Mouse (Mus musculus) adrenal gland, postnatal 36 days (tissue): ENCODE results near the gene Panx1. TPM values are rescaled to one million over a fixed set of nuclear protein-coding genes. Genes with fewer than 3 reads are reported as not detected.

Source experiments
- DNase-seq, 2 experiments: peaks; one replicate each; pipeline ENCODE4 v3.0.0; 2021; ENCODE audit warnings: mixed read lengths in 1 of 2
- long read RNA-seq, 2 experiments: library from polyadenylated mRNA; stranded (forward); transcript quantifications; one replicate each; pipeline ENCODE4 v2.0.0; 2021; ENCODE audit warnings: borderline sequencing depth in 2 of 2
- total RNA-seq, 2 experiments: library from RNA; stranded (reverse); gene quantifications; 2 replicates each; pipeline ENCODE4 v1.2.3; 2021

Panx1 gene
- 1 to 10 TPM; 8.8 to 9.9 TPM for total RNA-seq
- long read RNA-seq, experiment 1, full-length matches to known transcripts, result 8 of 9 reads
- long read RNA-seq, experiment 1, partial matches to known transcripts, result 1 of 9 reads
- long read RNA-seq, experiment 1, other reads (novel, unspliced or antisense), result 0 of 9 reads
- long read RNA-seq, experiment 2, full-length matches to known transcripts, result 5 of 5 reads
- long read RNA-seq, experiment 2, partial matches to known transcripts, result 0 of 5 reads
- long read RNA-seq, experiment 2, other reads (novel, unspliced or antisense), result 0 of 5 reads

DNA sequence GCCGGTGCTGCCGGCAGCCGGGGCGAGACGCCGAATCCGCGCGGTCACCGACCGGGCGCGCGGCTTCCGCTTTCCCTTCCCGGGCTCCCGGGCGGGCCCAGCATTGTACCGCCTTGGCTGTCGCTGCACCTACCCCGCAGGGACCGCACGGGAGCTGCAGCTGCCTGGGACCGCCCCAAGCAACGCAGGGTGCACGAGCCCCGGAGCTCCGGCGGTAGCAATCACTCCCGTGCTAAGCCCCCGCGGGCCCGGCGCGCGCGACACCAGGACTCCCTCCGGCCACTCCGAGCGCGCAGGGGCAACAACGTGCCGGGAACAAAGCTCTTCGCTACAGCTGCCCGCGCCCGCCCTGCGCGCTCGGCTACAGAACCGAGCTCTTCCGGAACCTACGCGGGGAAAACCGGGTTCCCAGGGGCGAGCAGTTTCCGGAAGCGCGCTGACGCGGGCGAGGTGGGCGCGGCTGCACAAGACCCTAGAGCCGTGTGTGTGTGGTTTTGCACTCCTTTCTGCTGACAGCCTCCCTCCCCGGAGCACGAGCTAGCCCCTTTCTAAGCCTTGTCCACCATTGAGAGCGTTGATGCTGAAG is at the start of gene Panx1:
Panx1 (minus strand) TSS at position 395 of the 586 bp plus-strand sequence.
- DNase-seq, result peak; percentile 69 to 78

DNA sequence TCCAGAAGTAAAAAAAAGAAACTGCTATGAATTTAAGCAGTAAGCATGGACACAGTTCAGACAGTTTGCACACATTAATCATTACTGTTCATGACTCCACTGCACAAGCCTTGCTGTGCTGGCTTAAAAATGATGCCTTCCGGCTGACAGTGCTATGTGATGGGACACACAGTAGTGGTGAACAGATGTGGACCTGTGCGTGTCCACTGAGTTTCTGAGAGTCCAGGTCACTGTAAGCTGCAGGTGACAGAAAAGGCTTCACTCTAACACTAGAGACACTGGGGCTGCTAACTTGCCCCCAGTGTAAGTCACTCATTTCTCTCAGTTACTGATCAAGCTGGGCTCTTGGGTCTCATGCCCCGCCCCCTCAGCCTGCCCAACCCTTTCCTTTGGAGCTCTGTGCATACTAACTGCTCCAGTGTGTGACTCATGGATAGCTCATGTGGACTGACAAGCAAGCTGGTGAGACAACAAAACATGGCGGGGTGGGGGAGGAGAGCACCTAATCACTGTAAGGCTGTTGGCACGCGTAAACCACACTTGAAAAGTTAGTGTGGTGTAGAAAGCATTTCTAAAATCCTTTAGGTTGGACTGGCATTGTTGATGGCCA is 23.5 kb upstream of the Panx1 start:
- DNase-seq, result peak; percentile 50 to 75

DNA sequence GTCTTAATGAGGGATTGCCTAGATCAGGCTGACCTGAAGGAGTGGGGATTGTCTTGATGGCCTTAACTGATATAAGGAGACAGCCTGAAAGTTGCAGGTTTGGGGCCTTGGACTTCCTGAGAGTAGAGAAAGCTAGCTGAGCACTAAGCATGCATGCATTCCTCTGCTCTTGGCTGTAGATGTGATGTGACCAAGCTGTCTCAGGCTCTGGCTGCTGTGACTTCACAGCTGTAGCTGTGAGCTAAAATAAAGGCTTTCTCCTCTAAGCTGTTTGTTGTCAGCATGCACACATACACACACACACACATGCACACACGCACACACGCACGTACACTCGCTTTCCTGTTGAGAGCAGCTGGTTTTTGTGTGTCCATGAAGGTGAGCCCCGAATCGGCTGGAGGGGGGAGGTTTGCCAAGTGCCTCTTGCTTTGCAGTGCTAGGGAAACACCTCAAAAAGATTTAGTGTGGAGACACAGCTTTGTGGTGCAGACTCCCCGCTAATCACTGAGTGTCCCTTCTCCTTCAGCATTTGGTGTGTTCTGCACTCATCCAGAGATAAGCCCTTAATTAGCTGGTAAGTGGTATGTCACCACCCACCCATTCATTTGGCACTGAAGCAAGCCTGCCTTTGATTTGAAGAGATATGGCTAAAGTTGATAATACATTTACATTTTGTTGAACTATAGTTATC is 22.9 kb upstream of the Panx1 start:
- no peak for DNase-seq

DNA sequence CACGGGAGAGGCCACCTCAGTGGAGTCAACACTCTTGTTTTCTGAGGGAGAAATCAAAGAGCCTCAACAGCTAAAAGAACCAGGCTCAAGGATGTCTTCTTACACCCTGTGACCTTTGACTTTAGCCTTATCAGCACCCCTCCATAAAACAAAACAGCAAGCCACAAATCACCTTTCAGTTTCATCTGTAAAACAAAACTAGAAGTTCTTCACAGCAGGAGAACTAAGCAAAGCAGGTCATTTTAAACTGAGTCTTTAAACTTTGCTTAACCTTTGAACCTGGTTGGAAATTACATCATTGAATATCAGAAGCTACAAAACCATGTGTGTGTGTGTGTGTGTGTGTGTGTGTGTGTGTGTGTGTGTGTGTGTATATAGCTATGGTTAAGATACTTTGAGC is 18.9 kb upstream of the Panx1 start:
- no peak for DNase-seq

DNA sequence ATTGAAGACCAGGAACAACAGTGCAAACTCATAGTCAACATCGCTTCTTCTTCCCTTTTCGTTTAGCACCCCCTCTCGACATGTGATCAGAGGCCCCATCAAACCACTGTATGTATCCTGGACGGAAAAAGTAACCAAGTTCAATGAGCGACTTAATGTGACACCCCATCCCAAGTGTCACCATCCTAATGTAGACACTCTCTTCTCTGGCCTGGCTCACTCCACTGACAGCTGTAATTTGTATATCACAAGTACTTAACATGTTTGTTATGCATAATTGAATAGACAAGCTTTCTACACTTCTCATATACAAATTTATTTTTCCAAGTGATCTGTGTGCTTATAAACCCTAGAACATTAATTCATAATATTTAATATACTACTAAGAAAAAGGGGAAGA is 15.6 kb upstream of the Panx1 start:
- DNase-seq, result no peak

DNA sequence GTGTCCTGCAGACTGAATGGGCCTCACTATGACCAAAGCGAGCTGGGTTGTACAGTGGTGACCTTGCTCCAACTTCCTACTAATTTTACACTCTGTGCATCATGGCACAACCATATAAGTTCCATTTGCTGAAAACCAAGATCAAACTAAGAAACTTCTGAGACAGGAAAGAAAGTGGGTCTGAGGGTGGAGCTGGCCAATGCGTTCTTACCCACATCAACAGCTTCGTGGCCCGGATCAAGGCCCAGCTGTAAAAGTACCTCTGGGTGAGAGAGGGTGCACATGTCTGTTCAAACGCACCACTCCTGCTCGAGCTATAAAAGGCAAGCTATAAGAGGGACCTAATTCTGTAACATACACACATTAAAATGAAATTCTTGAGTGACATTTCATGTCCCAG is 14.7 kb upstream of the Panx1 start:
- DNase-seq, result no peak

DNA sequence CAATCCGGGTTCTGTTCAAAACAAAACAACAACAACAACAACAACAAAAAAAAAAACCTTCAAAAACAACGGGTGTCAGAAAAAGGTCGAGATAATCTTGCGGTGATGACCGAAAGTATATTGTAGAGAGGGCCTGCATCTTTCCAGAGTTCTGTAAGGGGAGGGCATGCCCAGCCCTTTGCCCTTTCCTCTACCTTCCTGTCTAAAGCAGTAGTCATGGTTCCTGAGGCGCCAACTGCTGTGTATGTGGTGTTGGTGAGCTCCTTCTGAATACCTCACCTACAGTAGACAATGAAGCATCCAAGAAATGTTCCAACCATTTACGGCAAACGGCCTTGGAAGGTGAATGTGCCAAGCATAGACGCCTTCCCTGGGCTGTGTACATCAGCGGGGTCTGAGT is 462 bp upstream of the Panx1 start:
- no peak for DNase-seq

DNA sequence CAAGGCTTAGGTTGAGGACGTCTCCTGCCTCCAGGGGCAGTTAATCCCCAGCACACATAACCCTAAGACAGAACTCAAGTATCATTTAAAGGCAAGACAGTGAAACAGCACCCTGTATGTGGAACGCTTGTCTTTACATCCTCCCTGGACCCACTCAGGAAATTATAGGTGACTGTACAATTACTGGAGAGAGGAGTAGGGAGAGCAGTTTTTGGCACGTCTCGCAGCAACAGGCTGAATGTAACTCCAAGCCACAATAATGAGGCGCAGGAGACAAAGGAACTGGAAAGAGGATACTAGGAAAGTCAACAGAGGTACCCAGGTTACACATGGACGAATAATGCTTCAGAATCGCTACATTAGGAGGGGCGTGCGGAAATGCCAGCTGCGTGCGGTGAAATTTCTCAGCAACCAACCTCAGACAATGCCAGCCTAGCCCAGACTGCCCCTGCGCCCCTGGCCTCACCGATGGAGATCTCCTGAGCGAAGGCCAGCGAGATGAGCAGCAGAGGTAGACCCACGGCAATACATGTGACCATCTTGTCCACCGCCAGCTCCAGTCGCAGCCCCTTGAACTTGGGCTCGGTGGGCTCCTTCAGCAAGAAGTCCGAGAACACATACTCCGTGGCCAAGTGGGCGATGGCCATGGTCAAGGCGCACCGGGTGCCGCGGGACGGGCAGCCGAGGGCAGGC is 741 bp downstream of the Panx1 start:
- peak in 1 of 2 experiments; percentile 11 for DNase-seq

DNA sequence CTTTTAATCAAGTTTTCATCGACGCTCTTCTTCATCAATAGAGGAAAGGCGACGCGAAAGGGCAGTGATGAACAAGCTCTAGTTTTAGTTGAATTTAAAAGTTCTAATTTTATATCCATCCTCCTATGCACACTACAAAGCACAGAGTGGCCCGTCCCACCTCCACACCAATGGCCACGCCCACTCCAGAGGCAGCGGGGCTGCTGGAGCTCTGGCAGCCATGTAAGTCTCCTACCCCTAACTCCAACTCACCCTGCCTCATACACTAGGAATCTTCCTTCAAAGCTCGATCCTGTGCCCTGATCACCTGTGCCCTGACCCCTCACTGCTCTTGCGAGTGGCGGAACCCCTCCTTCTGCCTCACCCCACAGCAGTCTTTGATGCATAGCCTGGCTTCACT is 3.7 kb downstream of the Panx1 start:
- DNase-seq, result no peak

DNA sequence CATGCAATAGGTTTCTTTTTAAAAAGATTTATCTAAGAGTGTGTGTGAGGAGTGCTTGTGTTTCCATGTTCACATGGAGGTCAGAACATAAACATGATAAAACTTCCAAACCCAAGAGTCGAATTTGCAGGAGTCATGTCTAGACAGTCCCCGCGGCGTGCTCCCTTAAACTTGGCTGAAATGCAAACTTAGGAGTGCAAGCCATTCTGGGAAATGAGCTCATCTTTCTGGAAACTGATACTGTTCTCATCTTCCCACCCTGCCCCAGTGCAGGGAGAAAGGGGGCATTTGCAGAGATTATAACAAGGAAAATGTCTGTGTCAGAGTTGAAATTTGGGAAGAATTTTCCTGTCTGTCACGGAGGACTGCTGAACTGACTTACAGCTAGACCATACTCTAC is 5.4 kb downstream of the Panx1 start:
- DNase-seq, result no peak

DNA sequence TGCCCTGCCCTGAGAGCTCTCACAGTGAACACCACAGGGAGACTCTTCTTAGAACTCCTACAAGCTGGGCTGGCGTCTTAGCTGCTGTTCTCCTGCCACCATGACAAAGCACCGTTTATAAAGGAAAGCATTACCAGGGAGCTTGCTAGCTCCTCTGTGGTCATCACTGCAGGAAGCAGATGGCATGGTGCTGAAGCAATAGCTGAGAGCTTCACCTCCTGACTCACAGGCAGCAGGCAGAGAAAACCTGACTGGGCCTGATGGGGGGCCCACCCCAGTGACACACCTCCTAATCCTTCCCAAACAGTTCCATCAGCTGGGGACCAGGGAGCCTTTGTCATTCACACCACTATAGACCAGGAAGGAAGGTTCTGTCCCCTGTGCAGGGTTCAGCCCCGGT is 7.6 kb downstream of the Panx1 start:
- DNase-seq, result no peak

DNA sequence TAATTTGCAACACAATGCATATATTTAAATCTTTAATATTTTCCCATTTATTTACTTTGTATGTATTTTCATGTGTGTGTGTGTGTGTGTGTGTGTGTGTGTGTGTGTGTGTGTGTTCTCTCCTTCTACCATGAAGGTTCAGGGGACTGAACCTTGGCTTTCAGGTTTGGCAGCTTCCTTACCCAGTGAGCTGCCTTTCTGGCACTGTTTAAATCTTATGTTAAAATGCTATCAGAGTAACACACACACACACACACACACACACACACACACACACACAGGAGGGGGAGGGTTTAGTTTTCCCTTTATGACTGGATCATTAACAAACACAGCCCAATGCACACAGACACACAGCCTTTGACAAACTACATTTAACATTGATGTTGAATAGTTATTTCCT is 8.0 kb downstream of the Panx1 start:
- no peak for DNase-seq

DNA sequence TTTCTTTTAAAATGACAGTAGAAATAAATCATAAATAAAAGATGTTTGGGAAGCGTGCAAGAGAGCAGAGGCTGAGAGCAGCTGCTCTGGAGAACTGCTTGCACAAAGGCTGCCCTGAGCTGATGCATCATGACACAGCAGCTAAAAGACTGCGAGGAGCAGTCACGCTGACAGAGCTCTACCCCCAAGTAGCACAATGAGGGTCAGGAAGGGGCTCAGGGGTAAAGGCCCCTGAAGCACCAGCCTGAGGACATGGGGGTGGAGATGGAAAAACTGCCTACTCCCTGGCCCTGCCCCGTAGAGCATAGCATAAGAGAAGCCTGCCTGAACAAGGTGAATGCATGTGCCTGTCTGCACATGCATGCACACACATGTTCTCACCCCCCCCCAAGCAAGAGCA is 8.5 kb downstream of the Panx1 start:
- DNase-seq, result no peak

DNA sequence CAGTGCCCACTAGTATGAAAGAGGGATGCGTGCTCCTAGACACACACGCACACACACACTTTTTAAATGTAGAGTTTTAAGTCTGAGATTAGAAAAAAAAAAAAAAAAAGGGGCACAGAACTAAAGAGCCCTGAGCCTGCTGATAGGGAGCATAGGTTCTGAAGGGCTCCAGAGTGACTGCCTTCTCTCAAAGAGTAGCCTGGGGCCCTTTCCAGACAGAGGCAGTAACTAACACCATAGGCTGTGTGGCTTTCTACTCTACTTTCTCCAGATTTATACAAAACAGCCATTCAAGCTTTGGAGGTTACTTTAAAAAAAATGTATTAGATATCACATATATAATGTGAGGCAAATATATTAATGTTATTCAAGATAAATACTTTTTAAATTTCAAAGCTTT is 8.9 kb downstream of the Panx1 start:
- no peak for DNase-seq

DNA sequence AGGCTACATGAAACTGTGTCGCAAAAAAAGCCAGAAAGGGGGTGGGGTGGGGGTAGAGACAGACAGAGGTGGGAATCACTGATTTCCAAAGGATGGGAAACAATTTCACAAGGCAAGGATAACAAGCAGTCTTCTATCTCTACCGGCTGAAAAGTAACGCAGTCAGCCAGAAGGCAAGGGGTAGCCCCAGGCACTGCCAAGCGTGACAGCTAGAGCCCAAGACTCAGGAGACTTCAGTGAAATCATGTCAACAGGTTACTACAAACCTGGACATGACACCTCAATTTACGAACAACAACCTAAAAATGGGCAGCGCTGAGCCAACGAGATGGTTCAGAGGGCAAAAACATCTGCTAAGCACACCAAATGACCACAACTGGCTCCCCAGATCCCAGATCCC is 9.3 kb downstream of the Panx1 start:
- DNase-seq, result no peak

DNA sequence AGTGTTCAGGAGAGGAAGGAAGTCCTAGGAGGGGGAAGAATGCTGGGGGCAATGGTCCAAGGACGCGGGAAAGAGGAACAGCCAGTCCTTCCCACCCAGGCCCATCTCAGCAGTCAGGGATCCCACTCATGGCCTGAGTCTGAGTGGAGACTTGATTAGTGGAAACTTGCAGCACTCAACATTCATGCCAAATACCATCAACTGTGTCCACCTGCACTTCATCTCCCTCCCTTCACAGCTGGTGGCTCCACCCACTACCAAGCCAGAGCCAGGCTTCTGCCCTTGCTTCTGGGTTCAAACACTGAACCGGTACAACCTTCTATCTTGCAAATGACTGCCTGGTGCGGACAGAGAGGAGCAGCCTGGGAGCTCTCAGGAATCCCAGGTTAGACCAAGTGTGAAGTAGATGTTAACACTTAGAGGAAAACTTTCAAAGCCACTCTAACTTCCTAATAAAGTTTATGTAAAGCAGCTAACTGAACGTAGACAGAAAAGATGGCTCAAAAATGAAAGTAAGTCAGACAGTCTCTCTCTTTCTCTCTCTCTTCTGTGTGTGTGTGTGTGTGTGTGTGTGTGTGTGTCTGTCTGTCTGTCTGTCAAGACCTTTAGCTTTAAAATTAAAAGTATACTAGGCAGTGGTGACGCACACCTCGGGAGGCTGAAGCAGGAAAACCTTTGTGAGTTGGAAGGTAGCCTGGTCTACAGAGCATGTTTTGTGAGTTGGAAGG is 10.6 kb downstream of the Panx1 start:
- peak; percentile 42 to 53 for DNase-seq

DNA sequence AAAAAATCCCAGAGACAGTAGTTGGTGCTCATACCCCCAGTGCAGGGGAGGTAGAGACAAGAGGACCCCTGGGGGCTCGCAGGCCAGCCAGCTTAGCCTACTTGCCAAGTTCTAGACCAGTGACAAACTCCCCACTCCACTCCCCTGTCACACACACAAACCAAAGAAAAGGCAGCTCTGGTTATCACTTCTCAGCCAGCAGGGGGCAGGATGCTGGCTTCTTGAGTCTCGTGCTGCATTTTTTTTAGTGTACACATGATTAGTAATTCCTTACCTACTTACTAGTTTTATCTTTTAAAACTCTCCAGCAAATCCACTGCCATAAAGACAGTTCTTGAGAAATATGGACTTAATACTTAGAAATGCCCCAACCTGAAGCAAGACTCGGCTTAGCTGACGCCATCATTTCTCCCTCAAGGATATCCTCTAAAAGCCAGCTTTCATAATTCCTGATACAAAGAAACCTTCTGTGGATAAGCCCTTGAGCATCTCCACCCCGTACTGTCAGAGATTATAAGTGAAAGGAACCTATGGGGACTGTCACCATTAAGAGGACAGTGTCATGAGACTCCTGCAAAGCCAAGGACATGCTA is 11.6 kb downstream of the Panx1 start:
- DNase-seq, result peak; percentile 52 to 61

DNA sequence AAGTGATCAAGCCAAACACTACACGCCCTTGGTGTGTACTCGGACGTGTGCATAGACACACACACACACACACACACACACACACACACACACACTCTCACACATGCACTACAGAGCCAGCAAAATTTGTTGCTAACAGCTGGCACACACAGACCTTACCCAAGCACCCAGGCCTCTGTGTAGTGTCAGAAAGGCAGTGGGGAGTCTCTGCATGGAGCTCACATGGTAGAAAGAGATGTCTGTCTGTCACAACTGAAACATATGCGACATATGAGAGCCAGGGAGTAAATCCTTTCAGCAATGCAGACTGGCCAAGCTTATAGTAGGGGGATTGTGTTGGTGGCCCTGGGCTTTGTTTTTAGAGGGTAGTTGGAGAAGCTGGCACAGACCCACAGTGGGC is 12.5 kb downstream of the Panx1 start:
- no peak for DNase-seq

DNA sequence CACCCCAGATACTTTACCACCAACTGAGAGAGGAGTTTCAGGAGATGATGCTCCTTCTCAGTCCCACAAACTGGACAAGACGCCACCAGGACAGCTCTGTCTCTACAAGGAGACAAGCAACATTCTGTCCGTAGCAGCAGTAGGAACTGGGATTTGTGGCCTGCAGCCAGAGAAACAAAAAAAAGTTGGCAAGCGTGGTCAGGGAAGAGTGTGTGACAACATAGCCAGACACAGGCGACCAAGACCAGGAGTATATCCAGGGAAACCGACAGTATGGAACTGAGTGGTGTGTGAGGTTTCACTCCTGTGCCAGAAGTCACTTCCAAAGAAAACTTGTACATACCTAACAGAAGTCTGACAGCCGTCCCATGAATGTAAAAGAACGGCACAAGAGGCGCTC is 14.5 kb downstream of the Panx1 start:
- DNase-seq, result peak; percentile 51 to 63

DNA sequence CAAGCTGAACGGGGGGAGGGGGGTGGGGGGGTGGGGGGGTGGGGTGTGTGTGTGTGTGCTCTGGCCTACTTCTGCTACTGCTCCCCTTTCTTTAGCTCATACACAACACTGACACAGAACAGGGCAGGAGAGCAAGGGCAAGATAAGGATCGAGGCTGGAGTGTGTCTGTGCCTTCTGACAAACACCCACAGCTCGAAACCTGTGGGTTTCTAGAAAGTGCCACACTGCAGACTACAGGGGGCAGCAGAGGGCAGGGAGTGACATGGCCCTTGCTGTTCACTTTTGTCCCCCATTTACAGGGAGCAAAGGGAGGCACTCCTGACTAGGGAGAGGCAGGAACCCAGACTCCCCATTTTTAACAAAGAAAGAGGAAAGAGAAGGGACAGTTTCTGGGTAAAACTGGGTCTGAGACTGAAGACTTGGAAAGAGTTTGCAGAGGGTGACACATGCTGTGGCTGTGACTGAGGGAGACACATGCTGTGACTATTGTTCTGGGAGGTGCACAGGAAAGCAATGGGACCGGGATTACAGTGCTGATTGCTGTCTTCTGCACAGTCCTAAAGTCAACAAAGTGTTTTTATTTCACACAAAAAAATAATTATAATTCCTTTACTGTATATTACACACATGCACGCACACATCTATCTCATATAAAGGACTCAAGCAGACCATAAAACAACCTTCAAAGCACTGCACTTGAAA is 16.1 kb downstream of the Panx1 start:
- DNase-seq, result peak; percentile 73 to 83

DNA sequence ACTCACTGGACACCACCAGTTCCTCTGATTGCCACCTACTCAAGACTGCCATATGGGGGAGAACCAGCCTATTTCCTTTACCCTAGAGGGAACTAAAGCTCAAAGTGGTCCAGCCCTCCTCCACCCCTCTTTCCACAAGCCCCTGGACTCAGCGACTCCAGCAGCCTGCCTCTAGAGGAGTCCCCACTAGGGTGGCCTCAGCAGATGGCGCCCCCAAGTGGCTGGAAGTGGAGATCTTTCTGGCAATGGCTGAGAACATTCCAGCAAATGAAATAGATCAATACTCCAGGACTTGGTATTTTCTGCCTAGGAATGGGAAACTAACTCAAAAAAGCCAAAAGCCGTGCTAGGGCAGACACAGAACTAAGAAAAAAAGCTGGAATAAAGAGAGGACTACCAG is 17.6 kb downstream of the Panx1 start:
- DNase-seq, result peak in 1 of 2 experiments; percentile 42
